Mouse (Mus musculus): ENCODE measurements around the gene Phkb.

The Phkb gene

GRCm38 (mm10) chr8:86086791-86087190 lies 246.0 kb downstream of the Phkb start:
- in situ Hi-C loops (cut with MseI, MboI): no loop called here

DNA sequence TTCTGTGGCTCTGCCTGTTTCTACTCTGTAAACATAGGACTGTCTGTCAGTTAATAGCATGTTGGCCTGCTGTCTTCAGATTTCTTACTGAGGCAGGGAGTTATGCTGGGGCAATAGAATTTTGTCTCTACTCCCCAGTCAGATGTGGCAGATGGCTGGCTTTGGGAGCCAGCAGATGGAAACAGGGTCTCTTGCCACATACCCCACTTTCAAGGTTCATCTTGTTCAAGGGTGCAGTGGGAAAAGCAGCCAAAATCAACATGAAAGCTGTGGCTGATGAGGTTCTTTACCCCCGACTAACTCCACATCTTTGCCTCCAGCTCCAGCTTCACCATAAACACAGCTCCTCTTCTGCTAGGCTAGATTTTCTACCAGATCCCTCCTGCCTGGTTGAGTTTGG lies 246.7 kb downstream of the Phkb start:
- in situ Hi-C loops (cut with MseI, MboI): no loop called here

DNA sequence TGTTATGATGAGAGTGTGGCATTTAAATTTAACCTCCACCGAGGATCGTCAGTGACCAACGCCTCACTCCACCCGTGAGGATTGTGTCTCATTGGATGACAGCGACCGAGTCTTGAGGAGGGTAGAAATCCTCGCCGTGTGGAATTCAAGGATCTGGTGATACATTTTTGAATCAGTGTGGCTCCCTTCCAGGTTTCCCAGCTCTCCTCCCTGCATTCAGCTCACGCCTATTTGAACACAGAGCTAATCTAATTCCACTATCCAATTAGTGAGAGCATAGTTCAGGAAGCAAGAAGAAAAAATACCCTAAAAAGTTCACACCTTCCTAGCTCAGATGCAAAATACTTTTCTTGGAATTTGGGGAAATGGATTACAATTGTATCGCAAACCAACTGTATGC lies 249.9 kb downstream of the Phkb start:
- in situ Hi-C loops (cut with MseI, MboI): no loop called here

All from mouse trophoblast stem cell (cell line).